Mouse (Mus musculus): ENCODE results near the gene Galntl6.

Galntl6 gene

DNA sequence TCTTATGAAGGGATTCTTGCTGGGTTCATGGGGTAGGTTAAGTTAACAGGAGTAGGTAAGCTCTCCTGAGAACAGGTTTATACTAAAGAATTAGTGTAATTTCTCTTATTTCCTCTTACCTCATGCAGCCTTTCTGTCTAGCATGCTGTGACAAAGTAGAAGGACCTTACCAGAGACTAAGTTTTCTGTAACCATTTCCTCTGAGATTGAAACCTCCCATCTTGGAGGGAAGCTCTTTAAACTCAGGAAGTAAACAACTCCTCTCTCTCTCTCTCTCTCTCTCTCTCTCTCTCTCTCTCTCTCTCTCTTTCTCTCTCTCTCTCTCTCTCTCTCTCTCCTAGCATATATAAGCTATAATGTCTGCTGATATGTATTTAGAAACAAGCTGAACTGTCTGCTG, 1153.6 kb downstream of the Galntl6 start:
- DNase-seq = no peak

DNA sequence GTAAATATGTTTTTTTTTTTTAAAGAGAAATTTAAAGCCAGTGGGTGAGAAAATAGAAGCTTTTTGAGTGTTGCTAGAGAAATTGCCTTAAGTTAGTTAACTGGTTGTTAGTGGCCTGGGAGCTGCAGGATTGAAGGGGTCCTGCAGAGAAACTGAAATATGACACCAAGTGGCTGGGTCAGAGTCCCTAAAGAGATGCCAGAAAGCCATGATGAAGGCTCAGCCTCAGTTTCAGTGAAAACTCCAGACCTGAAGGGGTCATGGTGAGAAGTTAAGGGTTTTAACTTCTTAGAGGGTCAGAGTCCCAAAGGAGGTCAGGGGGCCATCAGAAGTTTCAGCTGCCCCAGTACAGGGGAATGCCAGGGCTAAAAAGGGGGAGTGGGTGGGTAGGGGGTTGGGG, 1155.0 kb downstream of the Galntl6 start:
- no peak for DNase-seq

DNA sequence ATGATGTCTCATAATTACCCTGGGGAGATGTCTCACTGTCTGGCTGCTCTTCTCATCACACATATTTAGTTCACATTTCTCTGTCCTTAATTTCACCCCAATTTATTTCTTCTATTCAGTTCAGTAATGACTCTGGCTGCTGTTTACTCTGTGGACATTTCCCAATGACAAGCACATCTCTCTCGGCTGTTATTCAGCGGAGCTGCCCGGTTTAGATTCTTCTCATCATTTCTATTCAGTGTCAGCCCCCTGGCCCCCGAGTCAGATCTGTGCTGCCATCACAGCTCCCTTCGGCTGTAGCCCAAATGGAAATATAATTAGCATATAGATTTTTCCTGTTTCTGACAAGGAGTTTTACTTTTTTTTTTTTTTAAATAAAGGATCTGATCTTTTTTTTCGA, 1158.4 kb downstream of the Galntl6 start:
- peak; percentile 34 for DNase-seq

DNA sequence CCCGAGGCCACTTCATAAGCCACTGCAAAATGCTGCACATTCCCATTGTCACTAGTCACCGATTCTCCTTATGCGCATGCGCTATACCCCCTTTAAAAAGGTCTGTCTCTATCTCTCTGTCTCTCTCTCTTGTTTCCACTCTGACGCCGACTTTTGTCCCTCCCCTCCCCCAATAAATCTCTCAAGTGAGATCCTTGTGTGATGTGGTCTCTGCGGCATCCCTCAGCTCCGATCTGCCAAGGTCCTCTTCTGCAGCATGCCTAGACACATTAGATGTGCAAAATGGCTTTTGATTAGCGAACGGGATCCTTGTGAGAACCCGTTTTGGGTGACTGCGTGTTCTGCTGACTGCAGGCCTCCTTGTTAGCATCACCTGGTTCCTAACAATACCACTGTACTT, 1168.8 kb downstream of the Galntl6 start:
- DNase-seq = no peak

DNA sequence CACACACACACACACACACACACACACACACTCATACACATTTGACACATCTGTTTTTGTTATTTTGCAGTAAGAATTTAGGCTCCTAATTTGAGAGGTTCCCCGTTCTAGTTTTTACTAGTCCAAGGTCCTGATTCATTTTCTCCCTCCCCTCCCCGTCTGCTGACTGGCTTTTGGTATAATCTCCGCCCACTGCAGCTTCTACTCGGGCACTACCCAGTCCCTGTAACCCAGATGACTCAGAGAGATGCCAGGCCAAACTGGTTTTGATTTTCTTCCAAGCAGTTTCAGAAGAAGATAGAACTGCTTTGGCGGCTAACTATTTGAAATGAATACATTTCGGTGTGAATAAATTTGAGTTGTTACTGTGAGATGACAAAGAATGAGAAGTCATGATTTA, 1170.5 kb downstream of the Galntl6 start:
- no peak for DNase-seq

DNA sequence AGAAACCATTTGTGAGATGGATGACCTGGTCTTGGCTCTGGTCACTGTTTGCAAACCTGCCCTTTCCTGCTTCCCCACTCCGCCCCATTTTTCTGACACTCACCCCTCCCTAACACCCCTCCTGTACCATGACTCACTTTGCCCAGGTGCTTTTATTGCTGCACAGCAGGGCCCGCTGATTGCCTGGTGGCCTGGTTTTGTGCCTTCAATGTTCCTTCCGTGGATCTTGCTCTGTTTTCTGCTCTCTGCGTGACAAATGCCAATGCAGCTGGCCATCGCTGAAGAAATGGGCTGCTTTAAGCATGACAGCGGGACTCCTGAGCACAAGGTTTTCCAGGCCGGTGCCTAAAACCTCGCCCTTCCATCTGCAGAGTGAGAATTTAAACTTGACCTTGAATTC, 1171.1 kb downstream of the Galntl6 start:
- no peak for DNase-seq

DNA sequence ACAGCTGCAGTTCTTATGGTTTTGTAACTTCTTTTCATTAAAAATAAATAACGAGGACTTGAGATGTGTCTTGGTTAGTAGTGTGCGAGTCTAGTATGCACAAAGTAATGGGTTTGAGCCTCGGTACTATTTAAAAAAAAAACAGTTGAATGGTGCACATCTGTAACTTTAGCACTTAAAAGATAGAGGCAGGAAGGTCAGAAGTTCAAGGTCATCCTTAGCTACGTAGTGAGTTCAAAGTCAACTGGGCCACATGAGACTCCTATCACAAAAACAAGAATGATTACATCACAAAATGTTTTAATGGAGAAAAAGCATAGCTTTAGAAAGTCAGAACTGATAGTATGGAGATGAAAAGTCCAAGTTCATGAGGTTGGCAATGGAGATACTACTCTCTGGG, 1175.2 kb downstream of the Galntl6 start:
- DNase-seq = no peak

DNA sequence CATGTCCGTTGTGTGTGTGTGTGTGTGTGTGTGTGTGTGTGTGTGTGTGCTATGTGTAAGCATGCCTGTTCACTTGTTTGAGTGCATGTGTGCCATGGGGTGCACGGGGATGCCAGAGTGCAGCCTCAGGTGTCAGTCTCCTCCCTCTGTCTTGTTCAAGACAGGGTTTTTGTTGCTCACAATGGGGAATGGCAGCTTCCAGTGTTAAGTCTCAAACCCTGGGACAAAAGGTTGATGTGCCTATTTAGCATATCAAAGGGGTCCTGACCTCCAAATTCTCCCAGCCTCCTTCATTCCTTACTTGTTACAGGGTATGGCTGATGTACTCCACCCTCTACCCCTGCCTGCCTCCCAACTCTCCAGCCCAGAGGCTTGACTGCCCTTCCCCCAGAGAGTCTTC, 1179.6 kb downstream of the Galntl6 start:
- no peak for DNase-seq

DNA sequence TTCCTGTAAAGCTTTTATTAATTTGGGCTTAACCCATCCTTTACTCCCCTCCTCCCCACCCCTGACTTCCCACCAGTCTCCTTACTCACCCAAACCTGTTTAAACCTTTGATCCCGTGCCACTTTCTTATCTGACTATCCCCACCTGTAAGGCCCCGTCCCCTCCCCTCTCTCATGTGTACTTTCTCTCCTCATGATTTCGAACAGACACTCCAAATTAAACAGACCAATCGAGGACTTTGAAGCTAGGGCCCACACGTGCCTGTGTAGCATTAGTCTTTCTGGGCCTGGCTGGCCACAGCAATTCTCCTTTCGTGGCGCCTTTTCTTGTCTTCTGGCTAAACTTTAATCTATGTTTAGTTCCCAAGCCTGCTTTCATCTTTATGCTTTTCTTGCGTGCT, 1180.8 kb downstream of the Galntl6 start:
- DNase-seq = no peak

DNA sequence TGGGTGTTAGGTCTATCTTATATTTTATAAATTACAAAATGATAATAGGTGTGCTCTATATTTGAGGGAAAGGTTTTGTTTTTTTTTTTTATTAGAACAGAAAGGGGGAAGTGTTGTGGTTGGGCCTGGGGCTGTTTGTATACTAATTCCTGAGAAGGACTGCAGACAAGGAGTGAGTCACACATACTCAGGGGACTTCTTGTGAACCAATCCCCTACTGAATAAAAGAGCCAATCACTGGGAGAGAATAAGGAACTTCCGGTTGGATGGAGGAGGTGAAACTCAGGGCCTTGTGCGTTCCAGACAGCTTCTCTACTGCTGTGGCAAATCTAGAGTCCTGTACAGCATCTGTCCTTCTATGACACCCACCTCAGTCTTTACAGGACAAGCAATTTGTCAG, 1184.2 kb downstream of the Galntl6 start:
- no peak for DNase-seq

DNA sequence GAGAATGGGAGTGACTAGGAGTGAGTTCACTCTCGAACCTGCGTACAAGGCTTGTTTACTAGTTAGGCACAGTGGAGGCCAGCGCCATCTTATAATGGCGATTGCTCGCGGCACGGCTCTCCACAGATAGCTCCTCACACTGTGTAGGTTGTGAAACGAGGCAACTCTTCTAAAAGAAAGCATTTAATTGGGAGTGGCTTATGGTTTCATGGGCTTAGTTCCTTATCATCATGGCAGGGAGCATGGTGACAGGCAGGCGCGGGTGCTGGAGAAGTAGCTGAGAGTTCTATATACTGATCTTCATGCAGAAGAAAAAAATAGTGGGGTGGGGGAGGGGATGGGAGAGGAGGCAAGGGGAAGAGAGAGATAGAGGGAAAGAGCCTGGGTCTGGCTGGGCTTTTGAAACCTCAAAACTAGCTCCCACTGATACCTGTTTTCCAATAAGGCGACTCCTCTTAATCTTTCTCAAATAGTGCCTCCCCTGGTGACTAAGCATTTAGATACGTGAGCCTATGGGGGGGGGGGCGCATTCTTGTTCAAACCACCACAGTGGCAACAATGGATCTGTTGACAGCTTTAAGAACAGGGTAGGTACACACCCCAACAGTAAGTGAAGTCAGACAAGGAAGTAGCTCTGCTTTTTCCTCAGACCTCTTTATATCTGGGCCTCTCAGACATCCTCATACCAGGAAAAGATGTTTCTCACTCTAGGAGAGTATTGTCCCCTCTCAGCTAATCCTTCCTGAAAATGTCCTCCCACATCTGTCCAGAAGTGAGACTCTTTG, 1187.4 kb downstream of the Galntl6 start:
- DNase-seq = no peak
